Mouse (Mus musculus) gastrocnemius, postnatal 10 days (tissue): Measurements from ENCODE around the gene Egln2. TPM values are rescaled to one million over a fixed set of nuclear protein-coding genes. Genes with fewer than 3 reads are reported as not detected.

Experiments used
- DNase-seq: peaks from one replicate; pipeline ENCODE4 v3.0.0; 2021; ENCODE audit warnings: mixed read lengths
- total RNA-seq, 2 experiments: library from RNA; stranded (reverse); gene quantifications; 2 replicates each; pipeline ENCODE4 v1.2.3; 2021

Gene Egln2
- total RNA-seq, 2 experiments from 2014 or later: 83.9 to 91.4 TPM

DNA sequence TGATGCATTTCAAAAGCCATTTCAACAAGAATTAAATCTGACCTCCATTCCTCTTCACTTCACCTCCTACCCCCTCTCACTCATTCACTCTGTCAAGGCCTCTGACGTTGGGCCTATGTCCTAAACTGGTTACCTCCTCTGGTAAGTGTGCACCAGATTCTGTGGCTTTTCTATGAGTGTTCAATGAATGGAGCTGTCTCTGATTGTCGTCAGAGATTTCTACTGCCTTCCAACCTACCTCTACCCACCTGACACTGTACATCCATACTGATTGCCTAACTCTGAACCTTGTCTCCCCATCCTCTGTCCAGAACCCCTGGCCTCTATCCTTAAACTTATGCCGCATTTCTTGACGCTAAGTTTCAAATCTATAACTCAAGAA, 11.3 kb upstream of the Egln2 start:
- no peak for DNase-seq

DNA sequence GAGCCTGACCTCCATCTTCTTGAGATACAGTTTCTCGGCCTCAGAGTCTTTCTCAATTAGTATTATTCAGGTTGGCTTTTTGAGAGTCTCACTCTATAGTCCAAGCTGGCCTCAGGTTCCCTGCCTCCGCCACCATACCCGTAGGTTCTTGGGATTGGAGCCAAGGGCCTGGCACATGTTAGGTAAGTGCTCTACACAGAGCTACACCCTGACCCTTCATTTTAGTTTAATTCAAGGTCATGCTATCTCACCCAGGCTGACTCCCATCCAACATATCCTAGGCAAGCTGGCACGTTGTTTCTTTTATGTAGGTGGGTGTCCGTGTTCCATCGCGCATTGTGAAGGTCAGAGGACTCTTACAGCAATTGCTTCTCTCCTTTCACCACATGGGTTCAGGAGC, 8.3 kb upstream of the Egln2 start:
- DNase-seq: no peak

GRCm38 (mm10) chr7:27174496-27174895, 7.9 kb upstream of the Egln2 start:
- no peak for DNase-seq

DNA sequence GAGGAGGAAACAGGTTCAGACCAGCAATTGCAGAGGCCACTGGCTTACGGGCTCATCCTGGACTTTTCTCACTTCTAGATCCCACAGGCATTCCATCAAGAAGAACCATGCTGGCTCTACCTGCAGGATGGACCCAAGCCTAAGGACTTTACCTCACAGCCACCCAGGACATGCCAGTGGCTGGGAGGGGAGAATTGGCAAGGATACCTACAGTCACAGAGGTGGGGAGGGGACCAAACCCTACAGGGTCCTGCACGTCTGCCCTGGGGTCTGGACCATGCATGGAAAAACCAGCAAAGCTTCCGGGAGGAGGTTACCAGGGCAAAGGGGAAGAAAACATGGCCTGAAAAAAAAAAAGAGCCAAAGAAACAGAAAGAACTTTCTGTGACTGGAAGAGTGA, 4.4 kb upstream of the Egln2 start:
- no peak for DNase-seq

DNA sequence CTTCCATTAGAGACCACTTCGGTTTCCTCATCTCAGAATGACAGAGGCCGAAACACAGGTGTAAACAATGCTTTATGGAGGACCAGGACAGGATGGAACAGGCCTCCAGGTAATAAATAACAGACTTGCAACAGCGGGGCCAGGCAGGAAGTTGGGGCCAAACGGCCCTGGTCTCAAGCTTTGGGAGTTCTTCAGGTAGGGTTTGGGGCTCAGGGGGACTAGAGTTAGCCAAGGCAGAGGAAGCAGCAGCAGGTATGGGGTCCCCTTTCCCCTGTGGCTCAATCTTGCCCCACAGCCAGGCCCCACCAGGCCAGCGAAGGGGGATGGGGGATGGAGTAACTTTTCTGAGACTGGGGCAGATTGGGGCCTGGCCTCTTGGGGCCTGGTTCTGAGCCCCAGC, 1.8 kb upstream of the Egln2 start:
- no peak for DNase-seq

- no peak for DNase-seq
These were observed 983 bp upstream of the Egln2 start for GRCm38 (mm10) chr7:27167475-27168094.

DNA sequence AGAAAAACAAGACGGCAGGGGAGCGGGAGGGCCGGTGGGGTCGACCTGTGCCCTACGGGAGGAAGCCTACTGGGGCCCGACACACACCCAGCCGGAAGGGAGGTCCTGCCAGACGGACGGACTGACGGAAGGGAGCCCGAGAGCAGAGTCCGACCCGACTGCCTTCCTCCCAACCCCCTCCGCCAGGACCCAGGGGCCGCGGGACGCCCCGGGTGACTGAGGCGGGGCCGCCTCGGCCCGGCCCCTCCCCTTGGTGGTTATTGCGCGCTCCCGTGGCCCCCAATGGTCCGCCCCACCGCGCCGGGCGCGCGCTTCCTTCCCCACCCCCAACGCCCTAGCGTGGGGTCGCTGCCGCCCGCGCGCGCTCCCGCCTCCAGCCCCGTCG, 381 bp downstream of the Egln2 start:
- DNase-seq: peak; percentile 89

GRCm38 (mm10) chr7:27165696-27166095, 906 bp downstream of the Egln2 start:
- DNase-seq: no peak

- DNase-seq: no peak
These were observed 1.5 kb downstream of the Egln2 start for GRCm38 (mm10) chr7:27165007-27165655.

DNA sequence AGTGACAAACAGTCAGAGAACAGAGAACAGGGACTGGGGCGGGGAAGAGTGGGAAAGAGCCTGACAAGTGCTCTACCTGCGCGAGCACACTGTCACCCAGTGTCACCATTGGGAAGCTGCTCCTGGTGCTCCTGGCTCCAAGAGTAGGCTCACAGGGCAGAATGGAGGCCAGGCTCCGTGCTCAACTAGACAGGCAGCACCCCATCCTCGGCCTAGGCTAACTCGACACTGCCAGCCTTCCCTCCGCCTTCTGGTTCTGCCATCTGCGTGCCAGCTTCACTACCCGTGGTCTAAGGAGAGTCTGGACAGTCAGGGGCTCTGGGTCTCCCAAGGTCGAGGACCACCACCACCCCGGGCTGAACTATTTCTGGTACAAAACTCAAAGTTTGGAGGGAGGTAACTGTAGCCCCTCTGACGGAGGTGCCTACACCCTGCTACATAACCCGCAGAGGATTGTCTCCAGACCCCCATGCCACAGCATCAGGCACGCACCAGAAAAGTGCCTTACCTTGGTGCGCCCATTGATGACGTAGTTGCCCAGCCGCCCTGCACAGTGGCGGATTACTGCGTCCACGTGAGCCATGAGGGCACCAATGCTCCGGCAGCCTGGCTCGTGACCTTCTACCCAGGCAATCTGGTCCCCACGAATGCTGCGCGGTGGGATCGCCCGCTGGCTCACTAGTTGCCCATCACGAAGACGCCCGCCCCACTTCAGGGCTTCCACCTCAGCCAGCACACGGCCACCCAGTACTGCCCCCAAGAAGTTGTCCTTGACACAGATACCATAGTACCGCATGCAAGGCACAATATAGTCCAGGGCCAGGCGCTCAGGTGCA, 2.3 kb downstream of the Egln2 start:
- no peak for DNase-seq

DNA sequence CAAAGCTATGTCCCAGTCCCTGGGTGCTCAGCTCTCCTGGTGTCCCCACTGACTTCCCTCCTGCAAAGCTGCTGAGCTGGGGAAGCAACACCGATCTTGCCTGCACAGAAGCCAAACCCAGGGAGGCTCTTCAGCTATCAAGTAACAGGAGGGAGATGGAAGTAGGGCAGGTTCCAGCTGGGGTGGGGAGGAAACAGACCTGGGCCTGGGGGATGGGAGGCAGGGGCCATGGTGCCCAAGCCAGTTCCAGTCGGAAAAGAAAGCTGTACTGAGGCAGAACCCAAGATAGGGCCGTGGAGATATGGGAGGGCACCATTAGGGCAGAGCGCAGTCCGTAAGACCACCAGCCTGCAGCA, 3.2 kb downstream of the Egln2 start:
- DNase-seq: no peak

DNA sequence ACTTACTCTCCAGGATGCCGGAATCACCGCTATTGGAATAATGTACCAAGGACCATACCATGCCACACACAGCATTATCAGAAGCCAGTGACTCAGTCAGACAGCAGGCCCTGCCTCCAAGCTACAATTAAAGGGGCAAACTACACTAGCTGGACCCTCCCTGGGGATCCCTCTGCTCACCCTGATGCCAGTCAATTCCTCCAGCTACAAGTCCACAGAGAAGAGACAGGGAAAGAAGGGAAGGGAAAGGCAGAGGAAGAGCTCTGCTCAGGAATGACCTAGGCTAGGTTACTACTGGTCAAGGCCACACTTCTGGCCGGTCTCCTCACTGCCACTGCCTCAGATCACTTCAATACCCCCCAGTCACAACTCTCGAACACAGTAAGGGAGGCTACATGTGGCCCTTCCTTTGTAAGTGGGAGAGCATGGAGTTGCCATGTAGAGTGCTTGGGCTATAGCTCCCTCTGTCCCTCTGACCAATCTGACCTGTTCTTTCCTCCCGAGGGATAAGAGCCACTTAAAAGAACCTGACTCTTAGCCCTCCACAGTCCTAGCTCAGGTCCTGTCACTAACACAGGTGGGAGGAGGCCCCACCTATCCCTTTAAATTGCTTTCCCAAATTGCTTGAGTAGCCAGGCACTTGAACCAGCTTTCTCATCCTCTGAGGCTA, 3.7 kb downstream of the Egln2 start:
- DNase-seq: no peak

DNA sequence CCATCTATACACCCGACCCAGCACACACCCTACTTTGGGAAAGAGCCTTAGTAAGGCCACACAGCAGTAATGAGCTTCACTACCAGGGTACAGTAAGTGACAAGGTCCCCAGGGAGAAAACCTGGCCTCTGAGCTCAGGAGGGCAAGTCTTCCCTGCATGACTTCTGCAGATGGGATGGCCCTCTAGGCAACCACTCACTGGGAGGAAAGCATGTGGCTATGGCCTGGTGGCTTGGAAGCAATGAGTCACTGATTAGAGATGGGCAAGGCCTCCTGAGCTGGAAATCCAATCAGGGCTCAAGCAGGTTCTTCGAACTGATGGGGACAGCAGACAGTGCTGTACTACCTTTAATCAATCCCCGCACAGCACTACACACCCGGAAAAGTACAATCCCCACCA, 4.9 kb downstream of the Egln2 start:
- DNase-seq: no peak

- DNase-seq: no peak
These were observed 5.7 kb downstream of the Egln2 start for GRCm38 (mm10) chr7:27160921-27161320.

DNA sequence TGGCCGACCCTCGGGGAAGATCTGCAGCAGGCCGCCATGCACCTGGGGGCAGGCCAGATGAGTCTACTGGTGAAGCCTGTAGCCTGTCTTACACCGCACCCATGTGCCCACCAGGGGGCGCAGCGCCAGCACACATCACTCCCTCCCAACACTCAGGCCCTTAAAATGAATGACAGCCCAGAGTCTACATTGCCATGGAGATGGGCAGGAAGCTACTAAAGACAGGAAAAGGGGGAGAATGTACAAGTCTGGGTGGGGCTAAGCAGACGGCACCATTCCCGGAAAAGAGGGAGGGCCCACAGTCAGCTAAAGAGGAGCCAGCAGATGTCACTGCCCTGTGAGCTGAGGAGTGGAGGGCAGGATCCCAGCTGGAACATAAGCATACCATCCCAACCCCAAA, 6.7 kb downstream of the Egln2 start:
- peak; percentile 90 for DNase-seq

DNA sequence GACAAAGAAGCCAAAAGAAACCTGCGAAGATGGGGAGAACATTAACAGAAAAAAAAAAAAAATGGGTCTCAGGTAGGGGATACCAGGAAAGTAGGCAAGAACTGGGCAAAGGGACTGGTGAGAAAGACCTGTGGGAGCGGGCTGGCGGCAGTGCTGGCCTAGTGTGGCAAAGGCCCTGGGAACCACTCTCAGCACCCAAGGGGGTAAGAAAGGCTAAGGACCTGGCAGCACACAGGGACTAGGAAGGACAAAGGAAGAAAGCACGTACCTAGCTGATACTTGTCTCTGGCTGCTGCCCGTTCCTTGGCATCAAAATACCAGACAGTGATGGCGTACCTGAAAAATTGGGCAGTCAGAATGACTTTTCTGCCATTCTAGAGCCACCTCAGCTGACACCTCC, 7.3 kb downstream of the Egln2 start:
- DNase-seq: no peak

DNA sequence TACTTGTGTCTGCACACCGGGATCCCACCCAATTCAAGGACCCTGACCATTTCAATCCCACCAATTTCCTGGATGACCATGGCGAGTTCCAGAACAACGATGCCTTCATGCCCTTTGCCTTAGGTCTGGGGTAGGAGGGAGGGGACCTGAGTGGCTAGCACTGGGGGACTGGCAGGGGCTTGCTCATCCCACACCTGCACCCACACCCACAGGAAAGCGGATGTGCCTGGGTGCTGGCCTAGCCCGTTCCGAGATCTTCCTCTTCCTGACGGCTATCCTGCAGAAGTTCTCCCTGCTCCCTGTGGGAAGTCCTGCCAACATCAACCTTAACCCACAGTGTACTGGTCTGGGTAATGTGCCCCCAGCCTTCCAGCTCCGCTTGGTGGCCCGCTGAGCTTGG, 8.4 kb downstream of the Egln2 start:
- no peak for DNase-seq

DNA sequence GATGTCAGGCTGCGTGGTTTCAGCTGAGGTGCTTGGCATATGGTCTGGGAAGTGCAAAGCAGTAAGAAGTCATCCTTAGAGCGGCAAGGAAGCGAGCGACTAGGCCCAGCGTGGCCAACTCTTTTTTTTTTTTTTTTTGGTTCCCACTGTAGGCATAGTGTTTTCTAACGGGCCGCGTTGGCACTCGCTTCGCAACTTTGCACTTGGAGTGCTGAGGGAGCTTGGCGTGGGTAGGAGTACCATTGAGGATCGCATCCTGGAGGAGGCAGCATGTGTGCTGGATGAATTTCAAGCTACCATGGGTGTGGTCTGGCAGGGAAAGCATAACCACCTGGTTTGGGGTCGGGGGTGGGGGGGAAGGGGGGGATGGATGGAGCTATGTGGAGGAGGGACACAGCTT, 10.6 kb downstream of the Egln2 start:
- DNase-seq: no peak

- no peak for DNase-seq
These were observed 13.3 kb downstream of the Egln2 start, which contains the start of gene Cyp2t4 for GRCm38 (mm10) chr7:27153205-27153764. Gene Cyp2t4, plus strand, starts transcription at chr7:27153714.

DNA sequence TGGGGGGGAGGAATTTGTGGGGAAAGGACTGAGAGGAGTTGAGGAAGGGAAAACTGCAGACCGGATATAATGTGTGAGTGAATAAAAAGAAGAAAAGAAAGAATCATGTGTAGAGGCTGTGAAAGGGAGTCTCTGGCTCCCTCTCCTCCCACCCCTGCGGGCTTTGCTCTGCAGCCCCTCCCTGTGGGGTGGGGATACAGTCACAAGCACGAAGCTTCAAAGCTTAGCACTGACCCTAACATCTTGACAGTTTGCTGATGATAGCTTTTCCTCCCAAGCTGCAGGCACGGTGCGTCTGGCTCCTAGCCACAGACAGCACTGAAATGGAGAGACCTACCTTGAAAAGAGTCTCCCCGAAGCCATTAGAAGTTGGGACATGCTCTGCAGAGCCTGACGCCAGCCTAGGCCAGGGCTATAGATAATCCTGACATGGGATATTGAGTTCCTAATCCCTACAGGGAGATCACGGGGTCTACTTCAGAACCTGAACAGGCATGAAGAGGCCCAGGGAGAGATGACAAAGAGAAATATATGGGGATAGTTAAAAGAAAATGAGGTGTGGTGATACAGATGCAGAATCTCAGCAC, 30.1 kb downstream of the Egln2 start:
- DNase-seq: no peak

GRCm38 (mm10) chr7:27133757-27134156, 32.8 kb downstream of the Egln2 start:
- DNase-seq: no peak

- peak; percentile 47 for DNase-seq
These were observed 33.4 kb downstream of the Egln2 start for GRCm38 (mm10) chr7:27133156-27133555.
